Mouse (Mus musculus) myocyte (in vitro differentiated cells): ENCODE measurements around the gene 2200002J24Rik. TPM values are rescaled to one million over a fixed set of nuclear protein-coding genes. Genes with fewer than 3 reads are reported as not detected.
"Not testable (repeated sequence)": the region's sequence is repeated elsewhere in the genome, so short reads cannot be mapped to it uniquely, and the experiment has no call there.

Experiments
- H3K27me3 ChIP-seq: one replicate; pipeline ENCODE4 v1.6.1; 2011; ENCODE audit not compliant: control insufficient read depth, insufficient read depth, insufficient read length
- H3K36me3 ChIP-seq: one replicate; pipeline ENCODE4 v1.6.1; 2011; ENCODE audit not compliant: control insufficient read depth, insufficient read depth
- H3K4me2 ChIP-seq: one replicate; pipeline ENCODE4 v1.6.1; 2011; ENCODE audit warnings: low read depth, control low read depth
- H3K4me3 ChIP-seq: one replicate; pipeline ENCODE4 v1.5.1; 2011; ENCODE audit warnings: mild to moderate bottlenecking, control low read depth, moderate library complexity
- H3K79me2 ChIP-seq: one replicate; pipeline ENCODE4 v1.6.1; 2011; ENCODE audit not compliant: control insufficient read depth, insufficient read depth
- H3ac ChIP-seq: one replicate; pipeline ENCODE4 v1.6.1; 2011; ENCODE audit not compliant: control insufficient read depth, insufficient read length
- CEBPB ChIP-seq: IDR thresholded peaks from 2 replicates; pipeline ENCODE4 v1.6.1; 2011; ENCODE audit warnings: mild to moderate bottlenecking, moderate library complexity; ENCODE audit not compliant: poor library complexity, insufficient read depth, severe bottlenecking
- E2F4 ChIP-seq: IDR thresholded peaks from one replicate; pipeline ENCODE4 v1.6.1; 2011; ENCODE audit warnings: mild to moderate bottlenecking, control low read depth, moderate library complexity; ENCODE audit not compliant: insufficient read depth
- MAX ChIP-seq: IDR thresholded peaks from one replicate; pipeline ENCODE4 v1.6.1; 2011; ENCODE audit warnings: low read depth, mild to moderate bottlenecking, control low read depth
- MYOD1 ChIP-seq, 3 experiments: IDR thresholded peaks; one replicate each; pipeline ENCODE4 v1.6.1; 2011; ENCODE audit warnings: control low read depth in 2 of 3, low read depth in 2 of 3, mild to moderate bottlenecking in 2 of 3, moderate library complexity in 1 of 3; ENCODE audit not compliant: insufficient read length in 2 of 3, control insufficient read depth in 1 of 3
- MYOG ChIP-seq, 3 experiments: IDR thresholded peaks; one replicate each; pipeline ENCODE4 v1.6.1; 2011; ENCODE audit warnings: control low read depth in 2 of 3, low read depth in 2 of 3, mild to moderate bottlenecking in 2 of 3; ENCODE audit not compliant: insufficient read length in 2 of 3, control insufficient read depth in 1 of 3, insufficient read depth in 1 of 3
- POLR2A ChIP-seq: IDR thresholded peaks from one replicate; pipeline ENCODE4 v1.6.1; 2011; ENCODE audit warnings: low read depth, mild to moderate bottlenecking, control low read depth, moderate library complexity; ENCODE audit not compliant: insufficient read length
- POLR2AphosphoS2 ChIP-seq: IDR thresholded peaks from one replicate; pipeline ENCODE4 v1.6.1; 2011; ENCODE audit warnings: low read depth, control low read depth; ENCODE audit not compliant: insufficient read length
- REST ChIP-seq: IDR thresholded peaks from one replicate; pipeline ENCODE4 v1.6.1; 2011; ENCODE audit warnings: mild to moderate bottlenecking, control low read depth, moderate library complexity; ENCODE audit not compliant: insufficient read depth, insufficient read length
- SRF ChIP-seq: IDR thresholded peaks from one replicate; pipeline ENCODE4 v1.6.1; 2011; ENCODE audit warnings: low read depth; ENCODE audit not compliant: control insufficient read depth, insufficient read length
- TCF12 ChIP-seq: IDR thresholded peaks from one replicate; pipeline ENCODE4 v1.6.1; 2011; ENCODE audit warnings: mild to moderate bottlenecking, control low read depth; ENCODE audit not compliant: poor library complexity, insufficient read depth, severe bottlenecking
- TCF3 ChIP-seq: IDR thresholded peaks from one replicate; pipeline ENCODE4 v1.6.1; 2011; ENCODE audit warnings: low read depth, control low read depth; ENCODE audit not compliant: insufficient read length
- USF1 ChIP-seq: IDR thresholded peaks from one replicate; pipeline ENCODE4 v1.6.1; 2011; ENCODE audit warnings: low read depth, mild to moderate bottlenecking, control low read depth, moderate library complexity
- polyA plus RNA-seq: library from polyadenylated mRNA; unstranded; fragments of >200 nt; fragmentation: generic; extraction: Trizol; gene quantifications from one replicate; pipeline ENCODE4 v1.2.1, GENCODE M21; 2012; ENCODE audit warnings: missing spikeins

Gene 2200002J24Rik
- polyA plus RNA-seq, 1 experiment, result not detected

DNA sequence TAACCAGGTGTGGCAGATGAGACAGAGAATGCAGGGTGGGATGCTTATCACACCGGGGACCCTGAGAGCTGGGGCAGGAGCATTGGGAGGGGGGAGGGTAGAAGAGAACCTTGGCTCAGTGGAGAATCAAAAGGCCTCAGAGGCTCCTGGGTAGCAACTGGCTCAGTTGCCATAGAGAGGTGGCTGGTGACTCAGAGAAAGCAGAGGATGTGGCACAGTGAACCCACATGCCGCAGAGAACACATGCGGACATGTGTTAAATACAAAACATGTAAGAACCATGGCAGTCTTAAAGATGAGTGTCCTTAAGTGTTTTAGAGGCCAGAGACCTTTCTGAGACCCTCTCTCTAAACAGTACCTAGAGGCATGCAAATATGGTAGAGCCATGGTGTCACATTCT, 37.5 kb downstream of the 2200002J24Rik start:
- no peak overlapping the region for H3ac ChIP-seq
- no peaks in the 10 kb centered on the region for H3K36me3 ChIP-seq
- H3K4me2 ChIP-seq, result no peak overlapping the region
- H3K79me2 ChIP-seq, result no peaks in the 10 kb centered on the region
- TF ChIP-seq USF1, result no peak
- no peak for TF ChIP-seq MYOG (IDR thresholded peaks at IDR 0.05; ENCODE audit: control insufficient read depth in 1 of 3, insufficient read depth in 1 of 3, insufficient read length in 2 of 3, low read depth in 2 of 3)
- no peak for TF ChIP-seq REST
- no peak for TF ChIP-seq SRF
- H3K27me3 ChIP-seq, result no peaks in the 10 kb centered on the region
- H3K4me3 ChIP-seq, result no peak overlapping the region

DNA sequence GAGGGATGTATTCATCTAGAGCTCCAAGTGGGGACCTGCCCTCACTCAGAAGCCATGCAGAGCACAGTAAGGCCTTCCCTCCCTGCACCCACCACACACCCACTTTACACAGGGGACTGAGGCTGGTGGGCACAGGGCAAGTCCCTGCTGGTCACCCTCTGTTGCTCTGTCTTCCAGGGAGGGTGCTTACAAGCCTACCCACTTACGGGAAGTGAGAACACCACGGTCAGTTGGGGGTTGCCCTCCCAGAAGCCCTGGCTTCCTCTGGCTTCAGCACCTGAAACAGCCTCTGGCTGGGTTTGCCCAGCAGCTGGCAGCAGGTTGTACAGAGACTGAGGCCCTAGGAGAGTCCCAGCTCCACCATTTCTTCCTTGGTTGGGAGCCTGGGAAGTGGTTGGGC, 43.8 kb downstream of the 2200002J24Rik start:
- H3K4me3 ChIP-seq, H3K4me2 ChIP-seq, H3K27me3 ChIP-seq, H3K36me3 ChIP-seq, H3K79me2 ChIP-seq, H3ac ChIP-seq: not testable (repeated sequence)

- H3K79me2 ChIP-seq, H3ac ChIP-seq, H3K27me3 ChIP-seq, H3K36me3 ChIP-seq, H3K4me2 ChIP-seq, H3K4me3 ChIP-seq: not testable (repeated sequence)
These were observed 44.9 kb downstream of the 2200002J24Rik start, which contains the start of gene Gapdhs for GRCm38 (mm10) chr7:30743617-30744016. Gene Gapdhs, minus strand, starts transcription at chr7:30743681.

DNA sequence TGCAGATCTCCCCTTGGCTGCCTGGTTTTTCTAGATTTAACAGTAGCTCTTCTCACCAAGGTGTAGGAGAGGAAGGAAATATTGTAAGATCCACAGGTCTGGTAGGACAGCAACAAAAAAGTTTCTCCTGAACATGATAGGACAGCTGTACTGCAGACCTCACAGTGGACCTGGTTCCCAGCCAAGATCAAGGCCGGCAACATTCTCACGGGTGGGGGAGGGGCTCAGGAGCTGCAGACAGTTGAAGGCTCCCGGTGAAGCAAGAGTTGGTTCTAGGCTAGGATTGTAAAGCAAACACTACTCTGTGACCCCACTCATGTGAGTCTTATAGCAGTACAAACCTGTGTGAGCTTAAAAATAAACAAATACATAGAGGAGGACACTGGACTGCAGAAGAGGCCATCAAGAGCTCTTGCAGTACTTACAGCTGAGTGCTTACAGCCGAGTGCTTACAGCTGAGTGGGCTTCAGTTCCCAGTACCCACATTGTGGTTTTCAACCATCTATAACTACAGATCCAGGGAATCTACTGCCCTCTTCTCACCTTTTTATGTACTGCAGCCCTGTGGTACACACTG, 45.4 kb downstream of the 2200002J24Rik start:
- Histone ChIP-seq H3K4me2 (no peak overlapping the region), H3K4me3 (no peak overlapping the region), H3ac (no peak overlapping the region), H3K27me3 (no peaks in the 10 kb centered on the region), H3K36me3 (no peaks in the 10 kb centered on the region), H3K79me2 (no peaks in the 10 kb centered on the region)
- TF ChIP-seq E2F4 (no peak), MYOG (IDR thresholded peaks at IDR 0.05; ENCODE audit: control insufficient read depth in 1 of 3, insufficient read depth in 1 of 3, insufficient read length in 2 of 3, low read depth in 2 of 3) (no peak), POLR2AphosphoS2 (no peak), SRF (no peak), POLR2A (no peak), MAX (no peak), USF1 (no peak), CEBPB (no peak), TCF12 (no peak), MYOD1 (IDR thresholded peaks at IDR 0.05; ENCODE audit: control insufficient read depth in 1 of 3, insufficient read length in 2 of 3, low read depth in 2 of 3) (no peak), REST (no peak), TCF3 (no peak)

DNA sequence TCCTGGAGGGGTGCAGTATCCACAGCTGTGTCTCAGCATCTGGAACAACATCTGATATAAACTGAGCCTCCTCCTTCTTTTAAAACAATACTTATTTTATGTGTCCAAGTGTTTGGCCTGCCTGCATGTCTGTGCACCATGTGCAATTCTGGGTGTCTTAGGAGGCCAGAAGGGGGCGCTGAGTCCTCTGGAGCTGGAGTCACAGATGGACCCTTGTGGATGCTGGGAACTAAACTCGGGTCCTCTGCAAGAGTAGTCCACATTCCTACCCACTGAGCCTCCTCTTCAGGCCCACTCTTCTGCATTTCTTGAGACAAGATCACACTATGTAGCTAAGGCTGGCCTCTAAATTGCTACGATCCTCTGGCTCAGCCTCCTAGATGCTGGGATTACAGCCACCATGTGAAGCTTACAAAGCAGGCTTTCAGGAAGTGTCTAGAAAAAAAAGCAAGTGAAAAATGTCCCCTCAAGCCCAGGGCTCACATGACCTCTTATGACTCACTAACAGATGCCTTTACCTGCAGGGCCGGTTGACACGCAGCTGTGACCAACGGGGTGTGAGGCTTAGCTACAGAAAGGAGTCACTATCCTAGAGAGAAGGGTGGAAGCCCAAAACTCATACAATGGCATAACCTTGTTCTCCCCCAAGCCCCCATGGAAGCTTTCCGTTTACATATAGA, 48.9 kb downstream of the 2200002J24Rik start:
- Histone ChIP-seq H3K36me3 (no peaks in the 10 kb centered on the region), H3K4me2 (no peak overlapping the region), H3K27me3 (no peaks in the 10 kb centered on the region), H3K79me2 (no peaks in the 10 kb centered on the region), H3K4me3 (no peak overlapping the region), H3ac (no peak overlapping the region)
- TF ChIP-seq MYOD1 (IDR thresholded peaks at IDR 0.05; ENCODE audit: control insufficient read depth in 1 of 3, insufficient read length in 2 of 3, low read depth in 2 of 3) (no peak), TCF12 (no peak), USF1 (no peak), TCF3 (no peak), POLR2AphosphoS2 (no peak), E2F4 (no peak), CEBPB (no peak), MYOG (IDR thresholded peaks at IDR 0.05; ENCODE audit: control insufficient read depth in 1 of 3, insufficient read depth in 1 of 3, insufficient read length in 2 of 3, low read depth in 2 of 3) (no peak), MAX (no peak), POLR2A (no peak), SRF (no peak), REST (no peak)

Other genes with a start within 250 kb of the 2200002J24Rik start
- not detected for gene Kirrel2, start 241.2 kb upstream of the 2200002J24Rik start, polyA plus RNA-seq
- gene Nphs1, start 240.6 kb upstream of the 2200002J24Rik start, polyA plus RNA-seq, result 0.43 TPM
- gene Prodh2, start 205.3 kb upstream of the 2200002J24Rik start, polyA plus RNA-seq, result not detected
- 8.7 TPM for gene Arhgap33, start 163.9 kb upstream of the 2200002J24Rik start, polyA plus RNA-seq
- gene Hspb6, start 146.7 kb upstream of the 2200002J24Rik start, polyA plus RNA-seq, result 27.8 TPM
- 3.8 TPM for gene Proser3, start 146.6 kb upstream of the 2200002J24Rik start, polyA plus RNA-seq
- 55.3 TPM for gene Lin37, start 139.1 kb upstream of the 2200002J24Rik start, polyA plus RNA-seq
- gene U2af1l4, start 135.6 kb upstream of the 2200002J24Rik start, polyA plus RNA-seq, result 72.3 TPM
- gene Gm49396, start 135.6 kb upstream of the 2200002J24Rik start, polyA plus RNA-seq, result 1.0 TPM
- 169 TPM for gene Psenen, start 135.3 kb upstream of the 2200002J24Rik start, polyA plus RNA-seq
- 0.66 TPM for gene Igflr1, start 133.5 kb upstream of the 2200002J24Rik start, polyA plus RNA-seq
- gene Kmt2b, start 110.2 kb upstream of the 2200002J24Rik start, polyA plus RNA-seq, result 12.9 TPM
- gene Zbtb32, start 100.0 kb upstream of the 2200002J24Rik start, polyA plus RNA-seq, result 0.11 TPM
- 0.59 TPM for gene Upk1a, start 86.1 kb upstream of the 2200002J24Rik start, polyA plus RNA-seq
- gene Cox6b1, start 72.8 kb upstream of the 2200002J24Rik start, polyA plus RNA-seq, result 1,108 TPM
- gene Etv2, start 63.1 kb upstream of the 2200002J24Rik start, polyA plus RNA-seq, result not detected
- gene Rbm42, start 48.6 kb upstream of the 2200002J24Rik start, polyA plus RNA-seq, result 124 TPM
- gene Haus5, start 33.9 kb upstream of the 2200002J24Rik start, polyA plus RNA-seq, result 8.4 TPM
- not detected for gene Pmis2, start 27.3 kb upstream of the 2200002J24Rik start, polyA plus RNA-seq
- gene Atp4a, start 13.3 kb downstream of the 2200002J24Rik start, polyA plus RNA-seq, result not detected
- gene Tmem147, start 30.6 kb downstream of the 2200002J24Rik start, polyA plus RNA-seq, result 241 TPM
- gene Gapdhs, start 44.8 kb downstream of the 2200002J24Rik start, polyA plus RNA-seq, result 0.05 TPM
- 0.79 TPM for gene Sbsn, start 52.5 kb downstream of the 2200002J24Rik start, polyA plus RNA-seq
- not detected for gene Dmkn, start 64.8 kb downstream of the 2200002J24Rik start, polyA plus RNA-seq
- not detected for gene Krtdap, start 89.0 kb downstream of the 2200002J24Rik start, polyA plus RNA-seq
- not detected for gene Ffar2, start 124.8 kb downstream of the 2200002J24Rik start, polyA plus RNA-seq
- not detected for gene Ffar3, start 157.3 kb downstream of the 2200002J24Rik start, polyA plus RNA-seq
- gene Ffar1, start 162.6 kb downstream of the 2200002J24Rik start, polyA plus RNA-seq, result not detected
- not detected for gene Cd22, start 181.4 kb downstream of the 2200002J24Rik start, polyA plus RNA-seq
- gene Mag, start 215.9 kb downstream of the 2200002J24Rik start, polyA plus RNA-seq, result 0.01 TPM
- not detected for gene Hamp2, start 225.8 kb downstream of the 2200002J24Rik start, polyA plus RNA-seq
- gene Hamp, start 245.1 kb downstream of the 2200002J24Rik start, polyA plus RNA-seq, result not detected